Mouse (Mus musculus): ENCODE data around the gene Mmp3. TPM values are rescaled to one million over a fixed set of nuclear protein-coding genes. Genes with fewer than 3 reads are reported as not detected.

Gene Mmp3
- not detected in 4 replicates for total RNA-seq (2023)

GRCm38 (mm10) chr9:7445522-7445921 lies at the start of gene Mmp3:
Gene Mmp3, plus strand, starts transcription at chr9:7445822.

GRCm38 (mm10) chr9:7502051-7502450 lies 56.4 kb downstream of the Mmp3 start, which contains the start of gene Mmp10:
Gene Mmp10, plus strand, starts transcription at chr9:7502352.

Other genes starting within 250 kb of the Mmp3 start
- gene Mmp13, start 173.3 kb upstream of the Mmp3 start, total RNA-seq (2023) = not detected in 4 replicates
- gene Mmp12, start 101.4 kb upstream of the Mmp3 start, total RNA-seq (2023) = 0.41 to 1.5 TPM in 2 of 4 replicates, not detected in the others
- gene Mmp1b, start 57.8 kb upstream of the Mmp3 start, total RNA-seq (2023) = not detected in 4 replicates
- not detected in 4 replicates for gene Mmp10, start 56.5 kb downstream of the Mmp3 start, total RNA-seq (2023)
- 0.22 to 0.40 TPM in 2 of 4 replicates, not detected in the others for gene Mmp8, start 112.6 kb downstream of the Mmp3 start, total RNA-seq (2023)
- not detected in 4 replicates for gene Mmp27, start 125.6 kb downstream of the Mmp3 start, total RNA-seq (2023)
- gene Mmp20, start 182.4 kb downstream of the Mmp3 start, total RNA-seq (2023) = not detected in 4 replicates
- gene Mmp7, start 246.3 kb downstream of the Mmp3 start, total RNA-seq (2023) = not detected in 4 replicates

All from B cell, adult 62 days (primary cell).